Mouse (Mus musculus): ENCODE results near the gene Tspan17. TPM values are rescaled to one million over a fixed set of nuclear protein-coding genes. Genes with fewer than 3 reads are reported as not detected.

Gene Tspan17
- polyA plus RNA-seq (2015; fragmentation: Nextera tagmentation; extraction: Ambion mirVana) = 1.0 and 1.8 TPM in 2 replicates

- Histone ChIP-seq H3K9me3 (replicated peaks) (no peaks in the 10 kb centered on the region), H3K4me1 (replicated peaks) (peaks cover 12% of the 10 kb centered on the region), H3K4me2 (peak within 1 kb of the TSS; percentile 77), H3K27ac (replicated peaks) (no peak within 1 kb of the TSS), H3K4me3 (replicated peaks) (peak within 1 kb of the TSS; percentile 51), H3K9ac (0 out of 2 replicates have a peak within 1 kb of the TSS, but pooled peaks have one; percentile 15), H3K27me3 (peaks cover 53% of the 10 kb centered on the region), H3K36me3 (replicated peaks) (no peaks in the 10 kb centered on the region)
- WGBS (ENCODE audit: insufficient replicate concordance) = 2% methylated on average over 49 of the region's 49 CpGs
- peak; percentile 75 for ATAC-seq (ENCODE audit: insufficient read depth)
Measured at GRCm38 (mm10) chr13:54788740-54789560, at the start of gene Tspan17. Gene Tspan17, plus strand, starts transcription at chr13:54789377.

DNA sequence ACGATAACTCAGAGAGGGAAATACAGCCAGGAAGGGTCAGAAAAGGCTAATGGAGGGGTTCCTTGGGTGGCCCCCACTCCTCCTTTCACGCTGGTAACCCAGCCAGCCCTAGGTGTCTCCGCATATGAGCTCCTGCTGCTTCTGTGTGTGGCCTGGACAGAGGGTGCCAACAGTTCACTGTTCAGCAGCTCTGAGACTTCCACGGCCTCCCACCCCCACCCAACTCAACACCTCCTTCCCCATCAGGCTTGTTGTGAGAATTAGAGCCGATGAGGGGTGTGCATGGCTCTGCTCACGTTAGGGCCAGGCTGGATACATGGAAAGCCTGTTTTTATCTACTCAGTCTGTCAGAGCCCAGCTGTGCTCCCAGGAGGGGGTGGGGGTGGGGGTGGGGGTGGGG, 43.1 kb upstream of the Tspan17 start:
- H3K27me3 ChIP-seq = peaks cover 71% of the 10 kb centered on the region
- H3K4me3 ChIP-seq (replicated peaks) = no peak overlapping the region
- ATAC-seq (ENCODE audit: insufficient read depth) = no peak
- WGBS (ENCODE audit: insufficient replicate concordance) = 27% methylated on average over 6 of the region's 6 CpGs
- peaks cover 7% of the 10 kb centered on the region for H3K4me1 ChIP-seq (replicated peaks)
- no peak overlapping the region for H3K27ac ChIP-seq (replicated peaks)
- H3K9me3 ChIP-seq (replicated peaks) = no peaks in the 10 kb centered on the region
- H3K4me2 ChIP-seq = no peak overlapping the region
- H3K36me3 ChIP-seq (replicated peaks) = no peaks in the 10 kb centered on the region
- no peak overlapping the region for H3K9ac ChIP-seq

GRCm38 (mm10) chr13:54746896-54747295, 42.3 kb upstream of the Tspan17 start:
- 41% methylated on average over 10 of the region's 10 CpGs for WGBS (ENCODE audit: insufficient replicate concordance)
- peaks cover 7% of the 10 kb centered on the region for H3K4me1 ChIP-seq (replicated peaks)
- H3K27me3 ChIP-seq = peaks cover 74% of the 10 kb centered on the region

GRCm38 (mm10) chr13:54748190-54748589, 41.0 kb upstream of the Tspan17 start:
- WGBS (ENCODE audit: insufficient replicate concordance) = 64% methylated on average over 8 of the region's 8 CpGs
- ATAC-seq (ENCODE audit: insufficient read depth) = no peak
- H3K27me3 ChIP-seq = peaks cover 75% of the 10 kb centered on the region

More at GRCm38 (mm10) chr13:54746896-54747295, 42.3 kb upstream of the Tspan17 start:
- no peak overlapping the region for H3K4me2 ChIP-seq
- H3K9ac ChIP-seq = no peak overlapping the region
- H3K36me3 ChIP-seq (replicated peaks) = no peaks in the 10 kb centered on the region
- no peak overlapping the region for H3K4me3 ChIP-seq (replicated peaks)
- no peak for ATAC-seq (ENCODE audit: insufficient read depth)
- H3K9me3 ChIP-seq (replicated peaks) = no peaks in the 10 kb centered on the region
- no peak overlapping the region for H3K27ac ChIP-seq (replicated peaks)

GRCm38 (mm10) chr13:54748721-54749060, 40.5 kb upstream of the Tspan17 start:
- 49% methylated on average over 10 of the region's 10 CpGs for WGBS (ENCODE audit: insufficient replicate concordance)
- Histone ChIP-seq H3K9ac (no peak overlapping the region), H3K27ac (replicated peaks) (no peak overlapping the region), H3K4me3 (replicated peaks) (no peak overlapping the region), H3K27me3 (peaks cover 80% of the 10 kb centered on the region), H3K4me2 (no peak overlapping the region), H3K4me1 (replicated peaks) (peaks cover 7% of the 10 kb centered on the region), H3K36me3 (replicated peaks) (no peaks in the 10 kb centered on the region), H3K9me3 (replicated peaks) (no peaks in the 10 kb centered on the region)
- no peak for ATAC-seq (ENCODE audit: insufficient read depth)

More at GRCm38 (mm10) chr13:54748190-54748589, 41.0 kb upstream of the Tspan17 start:
- Histone ChIP-seq H3K9ac (no peak overlapping the region), H3K27ac (replicated peaks) (no peak overlapping the region), H3K4me1 (replicated peaks) (peaks cover 7% of the 10 kb centered on the region), H3K9me3 (replicated peaks) (no peaks in the 10 kb centered on the region), H3K36me3 (replicated peaks) (no peaks in the 10 kb centered on the region), H3K4me2 (no peak overlapping the region), H3K4me3 (replicated peaks) (no peak overlapping the region)

- WGBS (ENCODE audit: insufficient replicate concordance) = 2% methylated on average over 70 of the region's 100 CpGs
- Histone ChIP-seq H3K27ac (replicated peaks) (no peak overlapping the region), H3K27me3 (peaks cover 81% of the 10 kb centered on the region), H3K9me3 (replicated peaks) (no peaks in the 10 kb centered on the region), H3K4me3 (replicated peaks) (peak overlapping the region; percentile 49), H3K4me1 (replicated peaks) (peaks cover 7% of the 10 kb centered on the region), H3K36me3 (replicated peaks) (no peaks in the 10 kb centered on the region), H3K9ac (no peak overlapping the region), H3K4me2 (peak overlapping the region; percentile 68)
- ATAC-seq (ENCODE audit: insufficient read depth) = peak; percentile 25; the same call in 1 of the 2 replicates
Measured at GRCm38 (mm10) chr13:54749061-54749863, 39.9 kb upstream of the Tspan17 start.

- Histone ChIP-seq H3K9ac (no peak within 1 kb of the TSS), H3K4me3 (replicated peaks) (peak within 1 kb of the TSS; percentile 49), H3K4me1 (replicated peaks) (peaks cover 7% of the 10 kb centered on the region)
Measured at GRCm38 (mm10) chr13:54749864-54750411, 39.2 kb upstream of the Tspan17 start, which contains the start of gene Gprin1. Gene Gprin1, minus strand, starts transcription at chr13:54749874.

DNA sequence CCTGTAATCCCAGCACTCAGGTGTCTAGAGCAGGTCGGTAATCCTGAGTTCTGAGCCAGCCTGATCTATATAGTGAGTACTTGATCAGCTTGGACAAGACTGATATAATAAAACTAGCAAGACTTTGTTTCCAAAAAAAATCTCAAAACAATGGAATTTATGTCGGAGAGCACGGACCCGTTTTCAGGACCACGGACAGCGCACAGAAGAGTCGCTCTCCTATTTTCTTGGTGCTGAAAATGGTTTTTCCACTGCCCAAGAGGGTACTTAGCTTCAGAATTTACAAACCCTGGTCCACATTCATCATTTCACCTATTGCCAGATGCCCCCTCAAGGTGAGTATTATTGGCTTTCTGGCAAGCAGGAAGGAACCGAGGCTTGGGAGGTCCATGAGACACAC, 38.5 kb upstream of the Tspan17 start:
- peaks cover 77% of the 10 kb centered on the region for H3K27me3 ChIP-seq
- no peak for ATAC-seq (ENCODE audit: insufficient read depth)
- 3% methylated on average over 8 of the region's 8 CpGs for WGBS (ENCODE audit: insufficient replicate concordance)

More at GRCm38 (mm10) chr13:54749864-54750411, 39.2 kb upstream of the Tspan17 start, which contains the start of gene Gprin1:
- H3K27ac ChIP-seq (replicated peaks) = no peak within 1 kb of the TSS
- H3K27me3 ChIP-seq = peaks cover 76% of the 10 kb centered on the region
- H3K9me3 ChIP-seq (replicated peaks) = no peaks in the 10 kb centered on the region
- WGBS (ENCODE audit: insufficient replicate concordance) = 3% methylated on average over 29 of the region's 29 CpGs
- no peaks in the 10 kb centered on the region for H3K36me3 ChIP-seq (replicated peaks)
- ATAC-seq (ENCODE audit: insufficient read depth) = no peak
- peak within 1 kb of the TSS; percentile 68 for H3K4me2 ChIP-seq

GRCm38 (mm10) chr13:54752656-54753055, 36.5 kb upstream of the Tspan17 start:
- Histone ChIP-seq H3K4me2 (no peak overlapping the region), H3K27ac (replicated peaks) (no peak overlapping the region), H3K9me3 (replicated peaks) (no peaks in the 10 kb centered on the region), H3K27me3 (peaks cover 74% of the 10 kb centered on the region), H3K36me3 (replicated peaks) (no peaks in the 10 kb centered on the region), H3K4me3 (replicated peaks) (no peak overlapping the region), H3K4me1 (replicated peaks) (peaks cover 7% of the 10 kb centered on the region), H3K9ac (no peak overlapping the region)
- ATAC-seq (ENCODE audit: insufficient read depth) = no peak
- 53% methylated on average over 10 of the region's 10 CpGs for WGBS (ENCODE audit: insufficient replicate concordance)

More for the DNA sequence above, 38.5 kb upstream of the Tspan17 start:
- Histone ChIP-seq H3K4me1 (replicated peaks) (peaks cover 7% of the 10 kb centered on the region), H3K9me3 (replicated peaks) (no peaks in the 10 kb centered on the region), H3K36me3 (replicated peaks) (no peaks in the 10 kb centered on the region), H3K9ac (no peak overlapping the region), H3K4me2 (no peak overlapping the region), H3K4me3 (replicated peaks) (no peak overlapping the region), H3K27ac (replicated peaks) (no peak overlapping the region)

- no peak for ATAC-seq (ENCODE audit: insufficient read depth)
- Histone ChIP-seq H3K27ac (replicated peaks) (no peak overlapping the region), H3K27me3 (peaks cover 74% of the 10 kb centered on the region), H3K36me3 (replicated peaks) (no peaks in the 10 kb centered on the region), H3K4me3 (replicated peaks) (no peak overlapping the region), H3K4me1 (replicated peaks) (peaks cover 16% of the 10 kb centered on the region), H3K9ac (no peak overlapping the region), H3K4me2 (no peak overlapping the region), H3K9me3 (replicated peaks) (no peaks in the 10 kb centered on the region)
- 46% methylated on average over 6 of the region's 6 CpGs for WGBS (ENCODE audit: insufficient replicate concordance)
Measured at GRCm38 (mm10) chr13:54753733-54754132, 35.4 kb upstream of the Tspan17 start.
